Mouse (Mus musculus) lung, embryonic 15.5 days (tissue): ENCODE measurements around the gene Kank4. TPM values are rescaled to one million over a fixed set of nuclear protein-coding genes. Genes with fewer than 3 reads are reported as not detected.
"Not testable (repeated sequence)": the region's sequence is repeated elsewhere in the genome, so short reads cannot be mapped to it uniquely, and the experiment has no call there.

Source experiments
- ATAC-seq: fragments of 200-750 bp; cut with Nextera tagmentation; 2 replicates; pipeline ENCODE4 v1.8.0; 2017; ENCODE audit warnings: moderate number of reproducible peaks, borderline replicate concordance; ENCODE audit not compliant: low FRiP score, low TSS enrichment; ENCODE audit errors: extremely low read depth
- H3K27ac ChIP-seq: fragments of 300-500 bp; sonication (generic); 2 replicates; pipeline ENCODE4 v1.5.1; 2015; ENCODE audit warnings: moderate library complexity, mild to moderate bottlenecking, inconsistent platforms
- H3K27me3 ChIP-seq: fragments of 300-500 bp; sonication (generic); 2 replicates; pipeline ENCODE4 v1.6.1; 2015; ENCODE audit warnings: inconsistent platforms
- H3K36me3 ChIP-seq: fragments of 300-500 bp; sonication (generic); 2 replicates; pipeline ENCODE4 v1.6.1; 2015; ENCODE audit warnings: inconsistent platforms
- H3K4me1 ChIP-seq: fragments of 300-500 bp; sonication (generic); 2 replicates; pipeline ENCODE4 v1.6.1; 2015; ENCODE audit warnings: inconsistent platforms
- H3K4me2 ChIP-seq: fragments of 300-500 bp; sonication (generic); 2 replicates; pipeline ENCODE4 v1.6.1; 2015; ENCODE audit warnings: inconsistent platforms, mild to moderate bottlenecking, moderate library complexity
- H3K4me3 ChIP-seq: fragments of 300-500 bp; sonication (generic); 2 replicates; pipeline ENCODE4 v1.5.1; 2015; ENCODE audit warnings: mild to moderate bottlenecking, inconsistent platforms
- H3K9ac ChIP-seq: fragments of 300-500 bp; sonication (generic); 2 replicates; pipeline ENCODE4 v1.6.1; 2015; ENCODE audit warnings: inconsistent platforms
- H3K9me3 ChIP-seq: fragments of 300-500 bp; sonication (generic); 2 replicates; pipeline ENCODE4 v1.6.1; 2016; ENCODE audit warnings: inconsistent platforms
- WGBS: fragments of 180-500 bp; shearing (Covaris S2); methylation state at CpG from one replicate; pipeline ENCODE4 v1.1.7; 2015; 5-methylcytosine and 5-hydroxymethylcytosine counted together
- polyA plus RNA-seq: library from polyadenylated mRNA; unstranded; fragments of >200 nt; fragmentation: Nextera tagmentation; extraction: Ambion mirVana; gene quantifications from 2 replicates; pipeline ENCODE4 v1.2.1, GENCODE M21; 2015

Kank4 gene
- polyA plus RNA-seq, result 3.7 and 3.9 TPM in 2 replicates

DNA sequence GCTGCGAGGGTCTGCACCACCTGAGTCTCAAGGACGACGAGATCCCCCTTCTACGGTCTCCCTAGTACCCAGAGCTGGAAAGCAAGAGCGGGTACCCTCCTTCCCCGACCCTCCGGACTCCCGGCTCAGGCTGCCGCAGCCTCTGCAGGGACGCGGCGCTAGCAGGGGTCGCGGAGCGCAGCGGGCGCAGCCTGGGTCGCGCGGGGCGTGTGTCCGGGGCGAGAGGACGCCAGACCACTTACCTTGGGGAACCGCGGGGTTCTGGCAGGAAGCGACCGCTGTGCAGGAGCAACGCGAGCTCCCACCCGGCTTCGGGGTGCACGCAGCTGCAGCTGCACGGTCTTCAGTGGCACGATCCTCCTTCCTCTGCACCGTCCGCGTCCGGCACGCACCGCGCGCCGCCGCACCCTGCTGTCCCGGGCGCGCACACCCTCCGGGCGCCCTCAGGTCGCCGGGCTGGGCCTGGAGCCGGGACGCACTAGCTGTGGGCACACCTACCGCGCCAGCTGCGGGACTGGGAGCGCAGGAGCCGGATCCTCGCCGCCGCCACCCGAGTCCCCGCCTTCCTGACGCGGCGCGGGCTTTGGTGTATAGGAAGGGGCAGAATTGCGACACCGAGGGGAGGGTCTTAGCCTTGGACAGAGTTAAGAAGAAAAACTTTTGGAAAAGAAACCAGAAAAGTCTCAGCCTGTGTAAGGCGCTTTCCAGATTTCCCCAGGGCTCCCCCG is at the start of gene Kank4:
TSS of gene Kank4 (minus strand) at position 354 of the 728 bp plus-strand sequence.
- peak; percentile 92 for ATAC-seq
- no peaks in the 10 kb centered on the region for H3K9me3 ChIP-seq
- WGBS, result under 1% methylated on average over 60 of the region's 72 CpGs
- H3K27me3 ChIP-seq, result no peaks in the 10 kb centered on the region
- H3K4me3 ChIP-seq, result peak within 1 kb of the TSS; percentile 85
- H3K9ac ChIP-seq, result peak within 1 kb of the TSS; percentile 81
- peak within 1 kb of the TSS; percentile 83 for H3K4me2 ChIP-seq
- peak within 1 kb of the TSS; percentile 85 for H3K27ac ChIP-seq
- H3K36me3 ChIP-seq, result no peaks in the 10 kb centered on the region
- H3K4me1 ChIP-seq, result peaks cover 41% of the 10 kb centered on the region

DNA sequence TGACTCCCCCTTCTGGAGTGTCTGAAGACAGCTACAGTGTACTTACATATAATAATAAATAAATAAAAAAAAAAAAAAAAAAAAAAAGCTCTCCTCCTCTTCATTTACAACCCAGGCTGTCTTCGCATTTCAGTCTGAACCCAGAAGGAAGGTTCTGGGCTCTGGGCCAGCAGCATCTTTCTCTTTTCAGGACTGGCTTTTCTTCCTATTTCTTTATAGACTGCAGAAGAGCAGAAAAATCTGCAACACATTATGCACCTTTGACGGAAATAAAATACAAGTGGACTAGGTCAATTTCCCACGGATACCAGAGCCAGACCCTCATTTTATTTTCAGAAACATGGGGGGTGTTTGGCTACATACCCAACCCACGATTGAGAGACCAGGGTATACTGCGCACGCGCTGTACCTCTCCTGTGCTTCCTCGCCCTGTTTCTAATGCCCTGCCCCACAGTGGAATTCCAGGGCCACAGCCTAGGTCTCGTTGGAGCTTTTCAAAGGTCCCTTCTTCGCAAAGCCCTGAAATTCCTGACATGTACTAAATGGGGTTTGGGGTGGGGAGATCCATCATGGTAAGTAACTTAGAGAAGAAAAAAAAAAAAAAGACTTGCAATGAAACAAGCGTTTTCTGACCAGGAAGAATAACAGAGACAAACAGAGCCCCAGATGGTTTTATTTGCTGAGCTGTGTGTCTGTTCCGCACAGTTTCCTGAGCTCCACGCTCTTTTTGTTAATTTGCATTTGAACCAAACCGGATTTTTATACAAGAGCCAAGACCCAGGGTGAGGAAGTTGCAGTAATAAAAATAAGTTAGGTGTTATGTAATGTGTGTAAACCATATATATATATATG is 48.3 kb upstream of the Kank4 start:
- no peak overlapping the region for H3K4me2 ChIP-seq
- H3K27me3 ChIP-seq, result no peaks in the 10 kb centered on the region
- H3K9ac ChIP-seq, result no peak overlapping the region
- no peaks in the 10 kb centered on the region for H3K36me3 ChIP-seq
- WGBS, result 61% methylated on average over 14 of the region's 14 CpGs
- no peak for ATAC-seq
- 0 out of 2 replicates have a peak, but pooled peaks cover 3% of the 10 kb centered on the region for H3K4me1 ChIP-seq
- no peak overlapping the region for H3K27ac ChIP-seq
- H3K9me3 ChIP-seq, result no peaks in the 10 kb centered on the region
- H3K4me3 ChIP-seq, result no peak overlapping the region

DNA sequence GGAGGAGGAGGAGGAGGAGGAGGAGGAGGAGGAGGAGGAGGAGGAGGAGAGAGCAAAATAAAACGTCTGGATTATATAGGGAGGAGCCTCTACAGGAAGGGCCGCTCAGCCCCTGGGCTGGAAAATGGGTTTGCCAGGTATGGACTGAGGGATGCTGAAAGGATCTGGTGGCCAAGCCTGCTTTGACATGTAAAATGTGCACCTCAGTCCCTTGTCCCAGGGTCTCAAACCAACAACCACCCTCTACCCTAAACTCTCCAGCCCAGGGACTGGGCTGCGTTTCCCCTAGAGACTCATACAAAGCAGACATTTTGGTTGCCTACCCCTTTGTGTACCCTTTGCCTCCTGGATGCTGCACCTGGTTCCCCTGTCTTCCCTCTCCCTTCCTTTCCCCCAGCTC is 47.2 kb upstream of the Kank4 start:
- H3K27ac ChIP-seq, result no peak overlapping the region
- H3K9ac ChIP-seq, result no peak overlapping the region
- 71% methylated on average over 3 of the region's 3 CpGs for WGBS
- H3K4me3 ChIP-seq, result no peak overlapping the region
- ATAC-seq, result no peak
- H3K27me3 ChIP-seq, result no peaks in the 10 kb centered on the region
- H3K4me2 ChIP-seq, result no peak overlapping the region
- 0 out of 2 replicates have a peak, but pooled peaks cover 3% of the 10 kb centered on the region for H3K4me1 ChIP-seq
- H3K9me3 ChIP-seq, result no peaks in the 10 kb centered on the region
- H3K36me3 ChIP-seq, result no peaks in the 10 kb centered on the region

DNA sequence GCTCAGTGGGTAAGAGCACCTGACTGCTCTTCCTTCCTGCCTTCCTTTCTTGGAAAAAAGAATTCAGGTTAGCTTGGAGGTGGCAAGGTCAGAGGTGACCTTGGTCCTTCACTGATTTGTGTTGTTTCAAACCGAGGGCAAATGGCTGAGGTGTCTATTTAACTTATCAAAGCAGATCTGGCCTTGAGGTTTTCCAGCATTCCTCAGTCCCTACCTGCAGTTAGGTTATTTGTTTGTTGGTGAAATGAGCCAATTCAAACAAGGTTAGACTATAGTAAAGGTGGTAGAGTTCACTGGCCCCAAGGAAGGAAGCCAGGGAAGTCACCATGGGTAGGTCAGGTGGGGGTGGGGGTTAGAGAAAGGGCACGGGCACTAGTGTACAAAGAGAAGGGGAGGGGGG is 46.8 kb upstream of the Kank4 start:
- ATAC-seq, result no peak
- WGBS, result 28% methylated on average over 1 of the region's 2 CpGs

DNA sequence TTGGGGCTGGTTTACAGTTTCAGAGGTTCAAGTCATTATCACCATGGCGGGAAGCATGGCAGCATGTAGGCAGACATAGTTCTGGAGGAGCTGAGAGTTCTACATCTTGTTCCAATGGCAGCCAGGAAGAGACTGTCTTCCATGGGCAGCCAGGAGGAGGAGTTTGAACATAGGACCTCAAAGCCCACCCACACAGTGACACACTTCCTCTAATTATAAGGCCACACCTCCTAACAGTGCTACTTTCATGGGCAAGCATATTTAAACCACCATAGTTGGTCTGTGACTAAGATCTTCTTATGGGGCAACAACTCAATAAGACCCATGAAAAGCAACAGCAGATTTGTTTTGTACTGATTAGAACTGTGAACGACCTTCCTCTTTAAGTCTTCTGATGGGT is 46.1 kb upstream of the Kank4 start:
- Histone ChIP-seq H3K27ac (no peak overlapping the region), H3K27me3 (no peaks in the 10 kb centered on the region), H3K9ac (no peak overlapping the region), H3K4me2 (no peak overlapping the region), H3K4me3 (no peak overlapping the region), H3K4me1 (0 out of 2 replicates have a peak, but pooled peaks cover 6% of the 10 kb centered on the region), H3K36me3 (no peaks in the 10 kb centered on the region), H3K9me3 (no peaks in the 10 kb centered on the region)
- ATAC-seq, result no peak
- 88% methylated on average over 2 of the region's 2 CpGs for WGBS

More for the DNA sequence above, 46.8 kb upstream of the Kank4 start:
- H3K4me3 ChIP-seq, result no peak overlapping the region
- H3K27ac ChIP-seq, result no peak overlapping the region
- H3K4me2 ChIP-seq, result no peak overlapping the region
- H3K27me3 ChIP-seq, result no peaks in the 10 kb centered on the region
- H3K36me3 ChIP-seq, result no peaks in the 10 kb centered on the region
- no peak overlapping the region for H3K9ac ChIP-seq
- no peaks in the 10 kb centered on the region for H3K9me3 ChIP-seq
- 0 out of 2 replicates have a peak, but pooled peaks cover 3% of the 10 kb centered on the region for H3K4me1 ChIP-seq

DNA sequence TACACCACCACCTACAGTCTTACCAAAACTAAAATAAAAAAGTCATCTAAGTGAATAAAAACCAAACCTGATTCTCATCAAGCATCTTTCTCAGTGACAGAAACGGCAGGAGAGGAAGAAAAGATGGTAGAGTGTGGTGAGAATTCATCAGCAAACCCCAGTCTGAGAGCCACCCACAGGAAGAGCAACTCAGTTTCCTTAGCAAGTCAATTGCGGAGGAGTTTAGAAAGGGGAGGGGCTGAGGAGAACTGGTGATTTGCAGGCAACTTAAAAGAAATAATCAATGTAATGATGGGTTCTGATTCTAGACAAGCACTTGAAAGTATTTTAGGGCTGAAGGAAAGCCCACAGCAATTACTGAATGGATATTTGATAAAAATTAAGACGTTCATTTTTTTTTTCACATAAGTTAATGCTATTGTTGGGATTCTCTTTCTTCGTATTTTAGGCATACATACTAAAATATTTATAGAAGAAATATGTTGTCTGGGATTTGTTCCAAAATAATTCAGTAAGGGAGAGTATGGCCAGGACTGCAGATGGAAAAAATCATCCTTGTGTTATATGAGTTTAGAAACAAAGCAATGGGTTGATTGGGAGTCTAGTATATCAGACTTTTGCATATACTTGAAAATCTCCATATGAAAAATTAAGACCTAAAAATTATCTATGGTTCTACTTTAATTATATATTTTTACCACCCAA is 41.0 kb upstream of the Kank4 start:
- Histone ChIP-seq H3K9me3 (no peaks in the 10 kb centered on the region), H3K4me1 (peaks cover 9% of the 10 kb centered on the region), H3K27me3 (no peaks in the 10 kb centered on the region), H3K9ac (no peak overlapping the region), H3K4me3 (no peak overlapping the region), H3K27ac (peak overlapping the region; percentile 41; the same call in 1 of the 2 replicates), H3K4me2 (no peak overlapping the region), H3K36me3 (no peaks in the 10 kb centered on the region)
- no peak for ATAC-seq
- 39% methylated on average over 4 of the region's 4 CpGs for whole genome bisulfite sequencing

DNA sequence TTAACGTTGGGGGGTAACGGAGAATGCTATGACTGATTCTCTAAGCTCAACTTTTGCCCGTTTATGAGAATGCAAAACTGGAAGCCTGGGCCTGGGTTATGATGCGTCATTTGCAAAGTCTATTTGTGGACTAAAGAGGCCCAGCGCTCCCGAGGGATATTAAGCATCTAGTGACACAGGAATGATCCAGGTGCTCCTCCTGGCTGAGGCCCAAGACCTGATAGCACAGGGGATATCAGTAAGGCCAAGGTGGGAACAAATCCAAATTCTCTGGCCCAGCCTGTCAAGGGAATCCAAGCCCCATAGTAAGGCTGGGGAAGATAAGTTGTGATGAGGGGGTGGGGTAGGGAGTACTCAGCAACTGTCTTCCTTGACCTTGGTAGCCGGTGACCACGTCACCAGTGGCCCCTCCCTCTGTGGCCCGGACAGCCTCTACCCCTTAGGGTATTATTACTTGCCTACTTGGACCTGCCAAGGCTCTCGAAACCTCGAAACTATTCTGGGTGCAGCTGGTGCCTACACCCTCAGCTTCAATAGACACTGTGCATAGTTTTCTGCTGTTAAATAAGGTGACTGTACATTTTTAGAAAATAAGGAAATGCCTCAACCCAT is 39.8 kb upstream of the Kank4 start:
- H3K27ac ChIP-seq, result no peak overlapping the region
- ATAC-seq, result no peak
- no peaks in the 10 kb centered on the region for H3K36me3 ChIP-seq
- no peaks in the 10 kb centered on the region for H3K27me3 ChIP-seq
- H3K4me1 ChIP-seq, result peaks cover 9% of the 10 kb centered on the region
- H3K4me3 ChIP-seq, result no peak overlapping the region
- no peak overlapping the region for H3K4me2 ChIP-seq
- no peaks in the 10 kb centered on the region for H3K9me3 ChIP-seq
- no peak overlapping the region for H3K9ac ChIP-seq
- WGBS, result 58% methylated on average over 11 of the region's 11 CpGs

DNA sequence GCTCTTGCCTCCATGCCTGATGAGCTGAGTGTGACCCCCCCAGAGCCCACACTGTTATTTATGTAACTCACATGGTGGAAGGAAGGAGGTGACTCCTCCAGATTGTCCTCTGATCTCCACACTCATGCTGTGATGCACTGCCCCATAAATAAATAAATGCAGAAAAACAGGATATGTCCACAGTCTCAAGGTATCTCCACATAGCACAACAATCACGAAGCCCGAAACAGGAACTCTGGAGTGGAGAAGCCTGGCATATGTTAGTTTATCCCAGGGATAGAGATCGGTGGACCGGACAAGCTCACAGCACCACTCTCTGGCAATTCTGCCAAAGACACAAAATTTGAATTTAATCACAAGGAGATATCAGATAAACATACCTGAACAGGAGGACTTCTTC is 36.6 kb upstream of the Kank4 start:
- no peak overlapping the region for H3K4me3 ChIP-seq
- no peaks in the 10 kb centered on the region for H3K36me3 ChIP-seq
- H3K4me1 ChIP-seq, result peaks cover 8% of the 10 kb centered on the region
- 49% methylated on average over 4 of the region's 4 CpGs for WGBS
- H3K9ac ChIP-seq, result no peak overlapping the region
- no peaks in the 10 kb centered on the region for H3K27me3 ChIP-seq
- H3K9me3 ChIP-seq, result no peaks in the 10 kb centered on the region
- H3K4me2 ChIP-seq, result no peak overlapping the region
- no peak overlapping the region for H3K27ac ChIP-seq
- no peak for ATAC-seq

DNA sequence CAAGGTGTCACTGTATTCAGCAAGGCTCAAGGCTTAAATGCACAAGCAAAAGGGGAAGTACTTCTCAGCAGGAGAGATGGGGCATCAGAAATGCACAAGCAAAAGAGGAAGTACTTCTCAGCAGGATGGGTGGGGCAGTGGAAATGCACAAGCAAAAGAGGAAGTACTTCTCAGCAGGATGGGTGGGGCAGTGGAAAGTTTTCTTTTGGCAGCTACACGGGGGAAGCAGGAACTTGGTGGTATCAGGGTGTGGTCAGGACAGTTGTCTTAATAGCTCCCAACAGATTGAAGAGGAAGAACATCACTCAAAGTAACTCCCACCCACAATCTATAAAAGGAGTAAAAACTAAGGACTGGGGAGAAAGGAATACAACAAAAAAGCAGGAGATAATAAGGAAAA is 33.1 kb upstream of the Kank4 start:
- H3K4me2 ChIP-seq, H3K27me3 ChIP-seq, H3K36me3 ChIP-seq, H3K27ac ChIP-seq, H3K9ac ChIP-seq, H3K9me3 ChIP-seq, H3K4me3 ChIP-seq, ATAC-seq, H3K4me1 ChIP-seq: not testable (repeated sequence)
- WGBS, result 63% methylated on average over 1 of the region's 1 CpGs

DNA sequence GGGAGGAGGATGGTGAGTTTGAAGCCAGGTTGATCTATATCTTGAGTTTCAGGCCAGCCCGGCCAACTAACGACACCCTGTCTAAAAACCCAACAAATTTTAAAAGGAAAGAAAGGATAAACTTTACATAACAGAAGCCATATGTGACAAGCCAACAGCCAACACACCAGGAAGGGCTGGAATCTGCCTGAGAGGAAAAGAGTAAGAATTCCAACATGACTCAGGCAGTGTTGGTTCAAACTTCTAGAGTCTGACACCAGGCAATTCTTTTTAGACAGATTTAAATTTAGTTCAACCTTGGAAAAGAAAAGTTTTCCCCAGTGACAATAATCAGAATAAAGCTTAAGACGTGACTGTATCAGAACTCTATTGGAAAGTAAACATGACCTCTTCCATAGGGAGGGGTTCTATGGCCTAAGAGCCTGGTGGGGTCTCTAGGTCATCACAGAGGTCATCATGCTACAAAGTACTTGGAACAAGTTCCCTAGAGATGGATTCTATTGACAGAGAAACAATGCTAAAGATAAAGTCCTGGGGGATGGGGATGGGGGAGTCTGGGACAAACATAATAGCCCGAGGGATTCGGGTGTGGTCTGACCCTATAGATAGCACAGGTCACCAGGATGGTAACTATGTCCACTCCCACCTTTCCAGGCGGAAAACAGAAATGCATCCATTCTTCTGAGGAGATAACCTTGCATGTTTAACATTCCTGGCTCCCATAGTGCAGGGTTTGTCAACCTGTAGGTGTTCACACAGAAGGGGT is 30.0 kb upstream of the Kank4 start:
- Histone ChIP-seq H3K9me3 (no peaks in the 10 kb centered on the region), H3K27ac (no peak overlapping the region), H3K36me3 (no peaks in the 10 kb centered on the region), H3K4me1 (peaks cover 18% of the 10 kb centered on the region; the same call in 1 of the 2 replicates), H3K4me2 (no peak overlapping the region), H3K9ac (no peak overlapping the region), H3K27me3 (no peaks in the 10 kb centered on the region), H3K4me3 (no peak overlapping the region)
- 30% methylated on average over 6 of the region's 6 CpGs for WGBS
- no peak for ATAC-seq

DNA sequence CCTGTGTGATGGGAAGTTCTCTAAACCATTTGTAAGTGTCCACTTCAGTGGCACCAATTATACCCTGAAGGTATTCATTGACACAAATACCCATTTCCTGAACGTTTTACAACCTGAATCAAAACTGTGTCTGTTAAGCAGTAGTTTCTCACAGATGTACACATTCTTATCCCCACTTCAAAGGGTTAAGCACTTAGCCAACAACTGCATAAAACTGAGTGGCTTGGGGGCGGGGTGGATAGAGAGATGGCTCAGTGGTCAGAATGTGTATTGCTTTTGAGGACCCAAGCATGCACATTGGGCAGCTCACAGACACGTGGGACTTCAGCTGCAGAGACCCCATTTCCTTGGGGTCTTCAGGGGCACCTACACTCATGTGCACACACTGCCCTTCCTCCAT is 29.1 kb upstream of the Kank4 start:
- ATAC-seq, result no peak
- H3K36me3 ChIP-seq, result no peaks in the 10 kb centered on the region
- 24% methylated on average over 3 of the region's 3 CpGs for whole genome bisulfite sequencing
- H3K4me1 ChIP-seq, result peaks cover 18% of the 10 kb centered on the region; the same call in 1 of the 2 replicates
- H3K9me3 ChIP-seq, result no peaks in the 10 kb centered on the region
- no peaks in the 10 kb centered on the region for H3K27me3 ChIP-seq
- no peak overlapping the region for H3K4me2 ChIP-seq
- no peak overlapping the region for H3K27ac ChIP-seq
- no peak overlapping the region for H3K9ac ChIP-seq
- no peak overlapping the region for H3K4me3 ChIP-seq
